8 mouse cellular contexts compared by ENCODE assay signal in the genomic region with DNA sequence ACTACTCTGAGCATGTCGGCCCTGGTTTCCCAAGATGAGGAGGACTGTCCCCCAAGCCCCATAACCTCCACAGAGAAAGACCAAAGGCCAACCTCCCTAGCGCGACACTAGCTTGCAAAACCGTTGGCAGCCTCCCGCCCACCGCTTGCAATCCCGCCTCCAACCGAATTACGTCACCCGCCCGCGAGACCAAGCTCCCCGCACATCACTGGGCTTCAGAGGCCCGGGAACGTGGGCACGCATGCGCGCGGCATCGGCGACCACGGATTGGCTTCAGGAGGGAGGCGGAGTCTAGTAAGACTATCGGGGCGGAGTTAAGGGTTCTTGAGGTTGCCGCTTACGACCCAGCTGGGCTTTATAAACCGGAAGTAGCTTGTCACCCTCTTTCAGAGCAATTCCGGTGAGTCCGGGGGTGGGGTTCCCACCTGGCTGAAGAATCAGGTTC. TPM values are rescaled to one million over a fixed set of nuclear protein-coding genes. Genes with fewer than 3 reads are reported as not detected.
DNase-seq lines count a peak whose midpoint lies in the region; ATAC-seq and TF ChIP-seq lines count a peak whose summit lies in the region.

Cntrob (minus strand) TSS at position 109 of the 445 bp plus-strand sequence.
Trappc1 (plus strand) TSS at position 314 of the 445 bp plus-strand sequence.

- ATAC-seq in Patski, result peak; percentile 77
- peak; percentile 94 for ATAC-seq in hindbrain, embryonic 13.5 days (ENCODE audit: low FRiP score)

- in situ Hi-C loops in Patski (cut with MboI; ENCODE audit: low pct_unique_long_range_greater_than_20kb), result loop anchor here (5.0 kb wide), 1 partner anchor 56 kb away; no protein-coding TSS in a partner anchor

- H3K9me3 ChIP-seq in hindbrain, embryonic 13.5 days, result no peaks in the 10 kb centered on the region

- CTCF ChIA-PET in Patski (lab: Charles Lee), result interaction anchor here (0.9 to 1.3 kb wide), 3 partner anchors 10 to 64 kb away, joined by 3 to 4 read pairs (median 3); no protein-coding TSS in a partner anchor

- H3K27ac ChIP-seq in hindbrain, embryonic 13.5 days, result peak within 1 kb of the TSS; percentile 92

- H3K4me3 ChIP-seq in hindbrain, embryonic 13.5 days, result peak within 1 kb of the TSS; percentile 62

- H3K4me2 ChIP-seq in hindbrain, embryonic 13.5 days, result peak within 1 kb of the TSS; percentile 89

- H3K4me1 ChIP-seq in hindbrain, embryonic 13.5 days (replicated peaks), result peaks cover 55% of the 10 kb centered on the region

- peak within 1 kb of the TSS; percentile 84 for H3K9ac ChIP-seq in hindbrain, embryonic 13.5 days

- no peaks in the 10 kb centered on the region for H3K27me3 ChIP-seq in Patski
- H3K27me3 ChIP-seq in hindbrain, embryonic 13.5 days, result peaks cover 22% of the 10 kb centered on the region

- WGBS in hindbrain, embryonic 13.5 days, result under 1% methylated on average over 30 of the region's 30 CpGs

- POLR2A ChIA-PET in Patski (lab: Charles Lee), result interaction anchor here (0.7 to 1.3 kb wide), 3 partner anchors 13 to 54 kb away, joined by 3 to 4 read pairs (median 3); no protein-coding TSS in a partner anchor

- H3K36me3 ChIP-seq in hindbrain, embryonic 13.5 days, result peaks cover 17% of the 10 kb centered on the region

- no peak for TF ChIP-seq CTCF in Patski (IDR thresholded peaks at IDR 0.05)

- peak; percentile 92 for DNase-seq in Patski (ENCODE audit: low read depth, low spot score)
- DNase-seq in cerebellum, postnatal 14 days, result peak; percentile 99
- peak; percentile 98 to 99 for DNase-seq in frontal cortex, postnatal 14 days (ENCODE audit: low spot score in 2 of 2)
- peak; percentile 96 for DNase-seq in layer of hippocampus, postnatal 25 days (ENCODE audit: extremely low spot score in 1 of 2, low spot score in 1 of 2)
- peak; percentile 99 for DNase-seq in lung, postnatal 25 days (ENCODE audit: low spot score)
- DNase-seq in retina, embryonic 14.5 days (ENCODE audit: low spot score), result peak; percentile 99
- peak; percentile 99 for DNase-seq in thymus, postnatal 4 days

RNA-seq across cellular contexts. Expression of gene Cntrob, which starts in this region (rescaled TPM):
- 21.1 TPM for polyA plus RNA-seq in Patski (2021)
- polyA plus RNA-seq in hindbrain, embryonic 13.5 days (2015; fragmentation: Nextera tagmentation; extraction: Ambion mirVana), result 22.6 and 24.4 TPM in 2 replicates
- 10 to 100 TPM; 11.2 to 15.6 TPM for total RNA-seq in layer of hippocampus, postnatal 25 days (2021)

RNA-seq across cellular contexts. Expression of gene Trappc1, which starts in this region (rescaled TPM):
- 84.6 TPM for polyA plus RNA-seq in Patski (2021)
- 204 and 210 TPM in 2 replicates for polyA plus RNA-seq in hindbrain, embryonic 13.5 days (2015; fragmentation: Nextera tagmentation; extraction: Ambion mirVana)
- total RNA-seq in layer of hippocampus, postnatal 25 days (2021), result 10 to 100 TPM; 63.5 to 68.4 TPM

Comparison
In these comparisons a context has a peak if more than half of its experiments do, and no peak if none do; other contexts are left out.
1. Peak in every context shown above with its lines: DNase-seq, ATAC-seq, H3K4me3 ChIP-seq and H3K27ac ChIP-seq.